Mouse (Mus musculus) liver, postnatal 0 days (tissue): ENCODE measurements at regions not wholly inside any gene's neighbourhood (a gene's known extent, or its start where the extent isn't known, plus 50 kb on each side); places are given as distances from the start of the nearest gene placed in this dataset.
A peak's percentile ranks its signal among the peaks of the same experiment; 100 is the strongest.

Source experiments
- ATAC-seq: fragments of 200-750 bp; cut with Nextera tagmentation; 2 replicates; pipeline ENCODE4 v1.8.0; 2017; ENCODE audit warnings: mild to moderate bottlenecking, moderate library complexity
- DNase-seq: peaks from one replicate; pipeline ENCODE4 v3.0.0-alpha.2; 2016
- H3K27ac ChIP-seq: fragments of 300-500 bp; sonication (generic); 2 replicates; pipeline ENCODE4 v1.5.1; 2014; ENCODE audit warnings: antibody characterized with exemption, moderate library complexity, mild to moderate bottlenecking, low read depth
- H3K27me3 ChIP-seq: fragments of 300-500 bp; sonication (generic); 2 replicates; pipeline ENCODE4 v1.6.1; 2014; ENCODE audit warnings: low read length, control low read depth, mixed read lengths; ENCODE audit not compliant: insufficient read depth
- H3K36me3 ChIP-seq: fragments of 300-500 bp; sonication (generic); replicated peaks from 2 replicates; pipeline ENCODE4 v1.6.1; 2014; ENCODE audit warnings: mild to moderate bottlenecking, control low read depth, low read length, moderate library complexity, mixed read lengths; ENCODE audit not compliant: insufficient read depth
- H3K4me1 ChIP-seq: fragments of 300-500 bp; sonication (generic); 2 replicates; pipeline ENCODE4 v1.6.1; 2014; ENCODE audit warnings: antibody characterized with exemption, mild to moderate bottlenecking, control low read depth; ENCODE audit not compliant: insufficient read depth
- H3K4me2 ChIP-seq: fragments of 300-500 bp; sonication (generic); 2 replicates; pipeline ENCODE4 v1.6.1; 2014; ENCODE audit warnings: low read depth, mild to moderate bottlenecking, low read length, moderate library complexity, mixed read lengths
- H3K4me3 ChIP-seq: fragments of 300-500 bp; sonication (generic); 2 replicates; pipeline ENCODE4 v1.5.1; 2014; ENCODE audit warnings: low read depth, low read length
- H3K9ac ChIP-seq: fragments of 300-500 bp; sonication (generic); replicated peaks from 2 replicates; pipeline ENCODE4 v1.6.1; 2014; ENCODE audit warnings: mild to moderate bottlenecking, moderate library complexity
- H3K9me3 ChIP-seq: fragments of 300-500 bp; sonication (generic); 2 replicates; pipeline ENCODE4 v1.6.1; 2016; ENCODE audit warnings: mild to moderate bottlenecking, control low read depth, low read length, mixed read lengths
- CTCF ChIP-seq: sonication (generic); IDR thresholded peaks from 2 replicates; pipeline ENCODE4 v1.5.1; 2016; ENCODE audit warnings: antibody characterized with exemption, low read depth
- EP300 ChIP-seq: IDR thresholded peaks from 2 replicates; pipeline ENCODE4 v1.6.1; 2016; ENCODE audit warnings: antibody characterized with exemption, low read depth, mild to moderate bottlenecking
- WGBS: fragments of 180-500 bp; shearing (Covaris S2); extraction: QIAGEN DNeasy Blood & Tissue Kit; methylation state at CpG from one replicate; pipeline ENCODE4 v1.1.7; 2014; ENCODE audit not compliant: insufficient replicate concordance; 5-methylcytosine and 5-hydroxymethylcytosine counted together

GRCm38 (mm10) chr4:131409805-131410204 lies 428.3 kb downstream of the Ptpru start:
- 27% methylated on average over 3 of the region's 3 CpGs for WGBS
- no peaks in the 10 kb centered on the region for H3K36me3 ChIP-seq
- TF ChIP-seq EP300 (no peak), CTCF (peak; percentile 68)
- H3K4me2 ChIP-seq: no peak overlapping the region
- ATAC-seq (no peak), DNase-seq (peak; percentile 59)
- no peak overlapping the region for H3K4me3 ChIP-seq
- H3K27me3 ChIP-seq: no peaks in the 10 kb centered on the region
- no peaks in the 10 kb centered on the region for H3K4me1 ChIP-seq
- no peaks in the 10 kb centered on the region for H3K9me3 ChIP-seq
- no peak overlapping the region for H3K27ac ChIP-seq
- H3K9ac ChIP-seq: no peak overlapping the region

GRCm38 (mm10) chr4:131411936-131412335 lies 426.2 kb downstream of the Ptpru start:
- Histone ChIP-seq H3K9me3 (no peaks in the 10 kb centered on the region), H3K27ac (no peak overlapping the region), H3K36me3 (no peaks in the 10 kb centered on the region), H3K4me3 (no peak overlapping the region), H3K27me3 (no peaks in the 10 kb centered on the region), H3K4me2 (no peak overlapping the region), H3K4me1 (no peaks in the 10 kb centered on the region), H3K9ac (no peak overlapping the region)
- TF ChIP-seq EP300 (no peak), CTCF (no peak)
- no peak for DNase-seq
- WGBS: 60% methylated on average over 4 of the region's 4 CpGs
- ATAC-seq: no peak

GRCm38 (mm10) chr4:131413380-131413779 lies 424.7 kb downstream of the Ptpru start:
- WGBS: 51% methylated on average over 6 of the region's 6 CpGs
- Histone ChIP-seq H3K4me1 (no peaks in the 10 kb centered on the region), H3K9me3 (no peaks in the 10 kb centered on the region), H3K27me3 (no peaks in the 10 kb centered on the region), H3K27ac (no peak overlapping the region), H3K4me3 (no peak overlapping the region), H3K9ac (no peak overlapping the region), H3K36me3 (no peaks in the 10 kb centered on the region), H3K4me2 (no peak overlapping the region)
- ATAC-seq: no peak
- no peak for TF ChIP-seq CTCF
- TF ChIP-seq EP300: no peak
- no peak for DNase-seq

GRCm38 (mm10) chr4:131415453-131415852 lies 422.6 kb downstream of the Ptpru start:
- H3K4me1 ChIP-seq: no peaks in the 10 kb centered on the region
- DNase-seq (no peak), ATAC-seq (no peak)
- no peak overlapping the region for H3K4me3 ChIP-seq
- H3K4me2 ChIP-seq: no peak overlapping the region
- H3K9ac ChIP-seq: no peak overlapping the region
- no peaks in the 10 kb centered on the region for H3K9me3 ChIP-seq
- H3K36me3 ChIP-seq: no peaks in the 10 kb centered on the region
- no peaks in the 10 kb centered on the region for H3K27me3 ChIP-seq
- no peak overlapping the region for H3K27ac ChIP-seq
- TF ChIP-seq CTCF (no peak), EP300 (no peak)
- WGBS: 70% methylated on average over 5 of the region's 5 CpGs

- H3K9me3 ChIP-seq: no peaks in the 10 kb centered on the region
- no peak overlapping the region for H3K4me2 ChIP-seq
- H3K4me1 ChIP-seq: no peaks in the 10 kb centered on the region
- no peak overlapping the region for H3K9ac ChIP-seq
- TF ChIP-seq EP300 (no peak), CTCF (no peak)
- no peaks in the 10 kb centered on the region for H3K27me3 ChIP-seq
- ATAC-seq (no peak), DNase-seq (no peak)
- no peak overlapping the region for H3K27ac ChIP-seq
- H3K36me3 ChIP-seq: no peaks in the 10 kb centered on the region
- no peak overlapping the region for H3K4me3 ChIP-seq
- 31% methylated on average over 3 of the region's 3 CpGs for WGBS
Observed at GRCm38 (mm10) chr4:131416209-131416608, 421.9 kb downstream of the Ptpru start.

GRCm38 (mm10) chr4:131417159-131417748 lies 420.8 kb downstream of the Ptpru start:
- H3K9ac ChIP-seq: no peak overlapping the region
- no peaks in the 10 kb centered on the region for H3K36me3 ChIP-seq
- H3K27me3 ChIP-seq: no peaks in the 10 kb centered on the region
- WGBS: 69% methylated on average over 14 of the region's 14 CpGs
- H3K4me3 ChIP-seq: no peak overlapping the region
- TF ChIP-seq EP300 (no peak), CTCF (no peak)
- DNase-seq (no peak), ATAC-seq (no peak)
- no peaks in the 10 kb centered on the region for H3K4me1 ChIP-seq
- H3K27ac ChIP-seq: no peak overlapping the region
- no peak overlapping the region for H3K4me2 ChIP-seq
- no peaks in the 10 kb centered on the region for H3K9me3 ChIP-seq

GRCm38 (mm10) chr4:131425311-131425710 lies 412.8 kb downstream of the Ptpru start:
- H3K4me1 ChIP-seq: no peaks in the 10 kb centered on the region
- H3K4me2 ChIP-seq: no peak overlapping the region
- no peak overlapping the region for H3K27ac ChIP-seq
- no peaks in the 10 kb centered on the region for H3K27me3 ChIP-seq
- no peak overlapping the region for H3K9ac ChIP-seq
- DNase-seq (no peak), ATAC-seq (no peak)
- no peak for TF ChIP-seq EP300
- no peak for TF ChIP-seq CTCF
- H3K36me3 ChIP-seq: no peaks in the 10 kb centered on the region
- no peaks in the 10 kb centered on the region for H3K9me3 ChIP-seq
- 63% methylated on average over 11 of the region's 11 CpGs for WGBS
- no peak overlapping the region for H3K4me3 ChIP-seq
